Mouse (Mus musculus) megakaryocyte-erythroid progenitor cell, adult 5-6 weeks (primary cell): ENCODE results near the gene Hoxd11. TPM values are rescaled to one million over a fixed set of nuclear protein-coding genes. Genes with fewer than 3 reads are reported as not detected.

ENCODE experiments used
- ATAC-seq: replicated peaks from 2 replicates; pipeline ENCODE4 v1.8.0; 2016; ENCODE audit warnings: mild to moderate bottlenecking, inconsistent platforms; ENCODE audit not compliant: severe bottlenecking, poor library complexity, low FRiP score, low TSS enrichment
- total RNA-seq, 2 experiments: library from RNA; stranded (forward) in 1 of 2; stranded (reverse) in 1 of 2; fragments of 200-1000, 215-1000 nt in 1 of 2; fragments of >200 nt in 1 of 2; fragmentation: Nextera tagmentation in 1 of 2; gene quantifications; 2 replicates each; pipeline ENCODE4 v1.2.3; 2014 to 2017

The Hoxd11 gene
- total RNA-seq, 2 experiments from 2014 or later, result not detected

GRCm38 (mm10) chr2:74679596-74679971, 227 bp downstream of the Hoxd11 start:
- ATAC-seq, result no peak

- no peak for ATAC-seq
Measured at GRCm38 (mm10) chr2:74679980-74680379, 623 bp downstream of the Hoxd11 start.

GRCm38 (mm10) chr2:74680561-74681398, 1.4 kb downstream of the Hoxd11 start:
- ATAC-seq, result no peak

GRCm38 (mm10) chr2:74681594-74682531, 2.5 kb downstream of the Hoxd11 start:
- no peak for ATAC-seq

GRCm38 (mm10) chr2:74682796-74683195, 3.4 kb downstream of the Hoxd11 start:
- no peak for ATAC-seq

- no peak for ATAC-seq
Measured at GRCm38 (mm10) chr2:74683471-74683951, 4.2 kb downstream of the Hoxd11 start.

GRCm38 (mm10) chr2:74684106-74684505, 4.7 kb downstream of the Hoxd11 start:
- no peak for ATAC-seq

GRCm38 (mm10) chr2:74685059-74685603, 5.8 kb downstream of the Hoxd11 start:
- ATAC-seq, result no peak

GRCm38 (mm10) chr2:74686301-74686987, 7.1 kb downstream of the Hoxd11 start:
- no peak for ATAC-seq

- no peak for ATAC-seq
Measured at GRCm38 (mm10) chr2:74686988-74687697, 7.8 kb downstream of the Hoxd11 start.

- ATAC-seq, result no peak
Measured at GRCm38 (mm10) chr2:74687698-74688555, 8.6 kb downstream of the Hoxd11 start.

- ATAC-seq, result no peak
Measured at GRCm38 (mm10) chr2:74688795-74689573, 9.6 kb downstream of the Hoxd11 start.

GRCm38 (mm10) chr2:74689574-74690337, 10.4 kb downstream of the Hoxd11 start:
- ATAC-seq, result no peak

- no peak for ATAC-seq
Measured at GRCm38 (mm10) chr2:74690338-74690716, 11.0 kb downstream of the Hoxd11 start.

GRCm38 (mm10) chr2:74691022-74691951, 11.9 kb downstream of the Hoxd11 start, which contains the start of gene Hoxd10:
Gene Hoxd10 (plus strand): TSS chr2:74691924.
- no peak for ATAC-seq
